Mouse (Mus musculus) CH12.LX (cell line): ENCODE results near the gene Gm43951. TPM values are rescaled to one million over a fixed set of nuclear protein-coding genes. Genes with fewer than 3 reads are reported as not detected.
A peak's percentile ranks its signal among the peaks of the same experiment; 100 is the strongest.

Experiments
- DNase-seq: peaks from one replicate; pipeline ENCODE4 v3.0.0-alpha.2; 2013; ENCODE audit errors: extremely low read depth
- H3K27ac ChIP-seq: 2 replicates; pipeline ENCODE4 v1.5.1; 2012; ENCODE audit warnings: low read depth, mild to moderate bottlenecking, control low read depth, moderate library complexity; ENCODE audit not compliant: insufficient read depth
- H3K27me3 ChIP-seq: replicated peaks from 2 replicates; pipeline ENCODE3; 2012; ENCODE audit warnings: inconsistent platforms
- H3K36me3 ChIP-seq, 2 experiments: replicated peaks in 1 of 2; 2 replicates each; pipeline versions ENCODE3 to v1.6.1; 2012; ENCODE audit warnings: inconsistent platforms in 1 of 2, low read length in 1 of 2, mild to moderate bottlenecking in 1 of 2, mixed read lengths in 1 of 2, moderate library complexity in 1 of 2; ENCODE audit not compliant: control insufficient read depth in 1 of 2, insufficient read depth in 1 of 2
- H3K4me1 ChIP-seq, 2 experiments: 2 replicates each; pipeline ENCODE4 v1.6.1; 2012; ENCODE audit warnings: inconsistent platforms in 1 of 2, moderate library complexity in 1 of 2; ENCODE audit not compliant: insufficient read depth in 2 of 2, control insufficient read depth in 1 of 2
- H3K4me2 ChIP-seq: 2 replicates; pipeline ENCODE4 v1.6.1; 2012; ENCODE audit warnings: low read depth, mild to moderate bottlenecking, control low read depth; ENCODE audit not compliant: poor library complexity, insufficient read depth, severe bottlenecking
- H3K4me3 ChIP-seq, 3 experiments: fragments of 150-350 bp in 1 of 3; sonication (generic) in 1 of 3; replicated peaks in 1 of 3; 2 replicates each; pipeline versions ENCODE3 to v1.5.1; 2011 to 2012; ENCODE audit warnings: low read depth in 2 of 3, low read length in 2 of 3, mild to moderate bottlenecking in 2 of 3, moderate library complexity in 2 of 3, control low read depth in 1 of 3, improper control_type of control experiment in 1 of 3, inconsistent platforms in 1 of 3, mixed read lengths in 1 of 3; ENCODE audit not compliant: poor library complexity in 1 of 3
- H3K79me2 ChIP-seq: replicated peaks from 2 replicates; pipeline ENCODE4 v1.6.1; 2012; ENCODE audit warnings: mild to moderate bottlenecking, moderate library complexity; ENCODE audit not compliant: control insufficient read depth, poor library complexity, insufficient read depth, severe bottlenecking; ENCODE audit errors: extremely low read depth
- H3K9ac ChIP-seq: 2 replicates; pipeline ENCODE4 v1.6.1; 2012; ENCODE audit warnings: low read depth, mild to moderate bottlenecking, control low read depth, moderate library complexity; ENCODE audit not compliant: insufficient read depth
- H3K9me3 ChIP-seq: replicated peaks from 2 replicates; pipeline ENCODE3; 2012; ENCODE audit warnings: low read length, inconsistent platforms, mixed read lengths
- BHLHE40 ChIP-seq: IDR thresholded peaks from 2 replicates; pipeline ENCODE4 v1.6.1; 2011; ENCODE audit warnings: mild to moderate bottlenecking, low read depth, low read length, improper control_type of control experiment
- CHD1 ChIP-seq: IDR thresholded peaks from 2 replicates; pipeline ENCODE4 v1.6.1; 2012; ENCODE audit warnings: low read depth, low read length, improper control_type of control experiment, inconsistent platforms
- CHD2 ChIP-seq: IDR thresholded peaks from 2 replicates; pipeline ENCODE4 v1.6.1; 2011; ENCODE audit warnings: low read length, improper control_type of control experiment
- E2F4 ChIP-seq: IDR thresholded peaks from 2 replicates; pipeline ENCODE4 v1.6.1; 2011; ENCODE audit warnings: low read depth, low read length, improper control_type of control experiment; ENCODE audit not compliant: insufficient replicate concordance
- ELF1 ChIP-seq: IDR thresholded peaks from 2 replicates; pipeline ENCODE4 v1.6.1; 2014; ENCODE audit warnings: low read depth, mild to moderate bottlenecking, inconsistent platforms, low read length, improper control_type of control experiment
- ETS1 ChIP-seq: conservative IDR thresholded peaks from 2 replicates; pipeline ENCODE4 v1.6.1; 2012; ENCODE audit warnings: low read depth, mild to moderate bottlenecking, inconsistent platforms, low read length, improper control_type of control experiment, moderate library complexity
- JUN ChIP-seq: IDR thresholded peaks from 2 replicates; pipeline ENCODE4 v1.6.1; 2011; ENCODE audit warnings: low read depth, mild to moderate bottlenecking, low read length, improper control_type of control experiment, moderate library complexity; ENCODE audit not compliant: insufficient read depth
- JUND ChIP-seq: conservative IDR thresholded peaks from 2 replicates; pipeline ENCODE4 v1.6.1; 2011; ENCODE audit warnings: low read depth, low read length, improper control_type of control experiment
- KAT2A ChIP-seq: IDR thresholded peaks from 2 replicates; pipeline ENCODE4 v1.6.1; 2012; ENCODE audit warnings: low read length, improper control_type of control experiment, inconsistent platforms; ENCODE audit not compliant: insufficient replicate concordance
- MAFK ChIP-seq: IDR thresholded peaks from 2 replicates; pipeline ENCODE4 v1.6.1; 2011; ENCODE audit warnings: low read length, improper control_type of control experiment; ENCODE audit not compliant: insufficient replicate concordance
- MAX ChIP-seq: IDR thresholded peaks from 2 replicates; pipeline ENCODE4 v1.6.1; 2011; ENCODE audit warnings: low read length, improper control_type of control experiment
- MXI1 ChIP-seq: IDR thresholded peaks from 2 replicates; pipeline ENCODE4 v1.6.1; 2011; ENCODE audit warnings: mild to moderate bottlenecking, low read depth, low read length, improper control_type of control experiment
- MYC ChIP-seq: IDR thresholded peaks from 2 replicates; pipeline ENCODE4 v1.6.1; 2011; ENCODE audit warnings: low read depth, mild to moderate bottlenecking, improper control_type of control experiment, low read length
- NELFE ChIP-seq: IDR thresholded peaks from 2 replicates; pipeline ENCODE4 v1.6.1; 2011; ENCODE audit warnings: low read depth, low read length, improper control_type of control experiment
- PAX5 ChIP-seq: IDR thresholded peaks from 2 replicates; pipeline ENCODE4 v1.6.1; 2012; ENCODE audit warnings: low read length, inconsistent platforms, mixed read lengths
- POLR2A ChIP-seq: IDR thresholded peaks from 2 replicates; pipeline ENCODE4 v1.6.1; 2011; ENCODE audit warnings: low read depth, mild to moderate bottlenecking, improper control_type of control experiment, low read length
- POLR2AphosphoS2 ChIP-seq: IDR thresholded peaks from 2 replicates; pipeline ENCODE4 v1.6.1; 2011; ENCODE audit warnings: low read depth, low read length, improper control_type of control experiment
- RAD21 ChIP-seq: IDR thresholded peaks from 2 replicates; pipeline ENCODE4 v1.6.1; 2011; ENCODE audit warnings: low read depth, mild to moderate bottlenecking, low read length, improper control_type of control experiment, moderate library complexity
- RCOR1 ChIP-seq: conservative IDR thresholded peaks from 2 replicates; pipeline ENCODE4 v1.6.1; 2012; ENCODE audit warnings: low read depth, mild to moderate bottlenecking, inconsistent platforms, low read length, improper control_type of control experiment
- SIN3A ChIP-seq: IDR thresholded peaks from 2 replicates; pipeline ENCODE4 v1.6.1; 2012; ENCODE audit warnings: low read length, improper control_type of control experiment, inconsistent platforms
- TCF12 ChIP-seq: IDR thresholded peaks from 2 replicates; pipeline ENCODE4 v1.6.1; 2014; ENCODE audit warnings: low read depth, mild to moderate bottlenecking, inconsistent platforms, low read length, improper control_type of control experiment
- UBTF ChIP-seq: IDR thresholded peaks from 2 replicates; pipeline ENCODE4 v1.6.1; 2012; ENCODE audit warnings: low read depth, mild to moderate bottlenecking, inconsistent platforms, low read length, improper control_type of control experiment, moderate library complexity
- USF1 ChIP-seq: IDR thresholded peaks from 2 replicates; pipeline ENCODE4 v1.6.1; 2014; ENCODE audit warnings: low read depth, mild to moderate bottlenecking, inconsistent platforms, low read length, improper control_type of control experiment
- ZC3H11A ChIP-seq: IDR thresholded peaks from 2 replicates; pipeline ENCODE4 v1.6.1; 2012; ENCODE audit warnings: low read depth, mild to moderate bottlenecking, inconsistent platforms, low read length, improper control_type of control experiment
- ZKSCAN1 ChIP-seq: IDR thresholded peaks from 2 replicates; pipeline ENCODE4 v1.6.1; 2012; ENCODE audit warnings: low read depth, inconsistent platforms, low read length, improper control_type of control experiment, borderline replicate concordance
- ZMIZ1 ChIP-seq: IDR thresholded peaks from 2 replicates; pipeline ENCODE4 v1.6.1; 2012; ENCODE audit warnings: low read depth, mild to moderate bottlenecking, inconsistent platforms, low read length, improper control_type of control experiment
- ZNF384 ChIP-seq: IDR thresholded peaks from 2 replicates; pipeline ENCODE4 v1.6.1; 2012; ENCODE audit warnings: low read depth, low read length, improper control_type of control experiment, inconsistent platforms
- dilution Hi-C: fragments of 300-500 bp; cut with MboI; formaldehyde crosslinking; loops from 2 replicates; pipeline ENCODE4 v1.14.3; 2020; ENCODE audit warnings: low sequenced_read_pairs; ENCODE audit not compliant: extremely low pct_unique_long_range_greater_than_20kb, extremely low pct_ligation_motif_present
- in situ Hi-C: fragments of 300-500 bp; cut with MboI; formaldehyde crosslinking; loops from 3 replicates; pipeline ENCODE4 v1.14.3; 2019; ENCODE audit warnings: low sequenced_read_pairs, low pct_ligation_motif_present, low pct_unique_long_range_greater_than_20kb, mixed read lengths
- polyA plus RNA-seq: library from polyadenylated mRNA; unstranded; fragments of >175 nt; gene quantifications from 2 replicates; pipeline ENCODE4 v1.2.1, GENCODE M21; 2012; ENCODE audit warnings: low read depth; ENCODE audit not compliant: insufficient read length
- total RNA-seq, 2 experiments: library from RNA; depleted of rRNA; stranded (reverse); fragments of 300-350 nt in 1 of 2; fragments of >200 nt in 1 of 2; gene quantifications; 2 replicates each; pipeline ENCODE4 v1.2.3; 2012 to 2014

Gm43951 gene
- total and polyA plus RNA-seq, 3 experiments = 0.39 to 0.47 TPM; not detected in 1

DNA sequence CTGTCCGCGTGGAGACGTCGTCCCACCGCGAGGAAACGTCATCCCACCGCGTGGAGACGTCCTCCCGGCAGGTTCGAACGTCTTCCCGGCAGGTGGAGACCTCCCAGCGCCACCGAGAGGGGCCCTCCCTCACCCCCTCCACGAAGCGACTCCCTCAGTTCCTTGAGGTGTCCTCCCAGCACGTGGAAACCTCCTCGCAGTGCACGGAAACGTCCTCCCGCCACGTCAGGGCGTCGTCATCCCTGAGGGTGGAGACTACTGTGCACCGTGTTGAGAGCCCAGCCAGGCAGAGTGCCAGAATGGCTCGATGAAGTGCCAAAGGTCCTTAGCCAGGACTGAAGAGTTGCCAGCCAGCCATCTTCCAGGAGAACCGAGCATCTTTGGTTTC, 8.8 kb upstream of the Gm43951 start, which contains the start of gene Med31:
Med31 (minus strand) TSS at position 183 of the 388 bp plus-strand sequence.
- Histone ChIP-seq H3K9me3 (no peaks in the 10 kb centered on the region), H3K36me3 (peaks cover 16 to 27% of the 10 kb centered on the region in 2 experiments), H3K4me2 (peak within 1 kb of the TSS; percentile 53), H3K79me2 (peaks cover 4% of the 10 kb centered on the region; the same call in 1 of the 2 replicates), H3K27me3 (no peaks in the 10 kb centered on the region), H3K4me1 (peaks cover 10 to 39% of the 10 kb centered on the region in 2 experiments), H3K27ac (peak within 1 kb of the TSS; percentile 22; the same call in 1 of the 2 replicates), H3K4me3 (peak within 1 kb of the TSS; percentile 70 to 99 (median 79)), H3K9ac (peak within 1 kb of the TSS; percentile 95)
- in situ Hi-C loops = loop anchor here (5.0 to 25.0 kb wide), 2 partner anchors 222 to 322 kb away; partner anchors contain the start of gene Ggt6
- dilution Hi-C loops = no loop called here
- TF ChIP-seq BHLHE40 (peak; percentile 65; the same call in 1 of the 2 replicates), E2F4 (no peak), MXI1 (no peak), ELF1 (peak; percentile 21; the same call in 1 of the 2 replicates), CHD2 (no peak; the same call in 1 of the 2 replicates), MAX (peak; percentile 84), ZMIZ1 (no peak), JUND (no peak), CHD1 (no peak), MYC (peak; percentile 74), NELFE (peak; percentile 12; the same call in 1 of the 2 replicates), UBTF (no peak), PAX5 (no peak), TCF12 (0 out of 2 replicates have a peak, but pooled peaks have one; percentile 23)
- DNase-seq = peak; percentile 31

DNA sequence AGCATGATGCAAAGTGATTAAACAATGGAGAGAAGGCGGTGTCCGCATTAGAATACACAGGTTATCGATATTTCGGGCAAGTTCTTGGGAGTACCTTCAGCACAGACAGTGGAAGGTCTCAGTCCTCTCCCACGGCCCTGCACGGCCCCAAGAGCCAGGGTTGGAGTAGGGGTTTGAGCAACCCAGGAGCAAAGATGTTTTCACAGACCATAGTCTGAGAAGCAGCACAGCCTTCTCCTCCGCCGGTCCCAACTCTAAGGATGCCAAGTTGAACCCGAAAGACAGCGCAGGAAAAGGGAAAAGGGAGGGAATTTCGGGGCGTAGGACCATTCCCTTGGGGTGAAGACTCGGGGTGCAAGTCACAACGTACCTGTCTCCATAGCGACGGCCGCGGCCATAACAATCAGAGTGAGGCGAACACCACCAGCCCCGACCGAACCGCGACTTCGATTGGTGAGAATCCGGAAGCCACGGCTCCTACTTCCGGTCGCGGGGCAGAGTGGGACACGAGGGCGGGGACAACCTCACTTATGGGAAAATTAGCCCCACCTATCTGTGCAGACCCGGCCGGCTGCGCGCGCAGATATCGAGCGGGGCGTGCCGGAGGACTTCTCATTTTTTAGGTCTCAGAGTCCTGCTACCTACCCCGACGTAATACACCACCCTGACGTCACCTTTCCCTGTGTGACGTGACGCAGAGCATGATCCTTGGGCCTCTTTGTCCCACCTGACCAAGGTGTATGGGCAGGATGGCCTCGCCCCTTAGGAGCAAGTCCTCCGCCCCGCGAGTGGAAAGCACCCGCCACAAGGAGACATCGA, 8.2 kb upstream of the Gm43951 start:
- peak; percentile 99 for DNase-seq
- Histone ChIP-seq H3K4me2 (peak overlapping the region; percentile 53), H3K27ac (peak overlapping the region; percentile 22; the same call in 1 of the 2 replicates), H3K4me3 (peak overlapping the region; percentile 70 to 99 (median 79)), H3K4me1 (peaks cover 10 to 39% of the 10 kb centered on the region in 2 experiments), H3K9ac (peak overlapping the region; percentile 95), H3K36me3 (peaks cover 18 to 33% of the 10 kb centered on the region in 2 experiments), H3K79me2 (peaks cover 4% of the 10 kb centered on the region; the same call in 1 of the 2 replicates), H3K27me3 (no peaks in the 10 kb centered on the region), H3K9me3 (no peaks in the 10 kb centered on the region)
- in situ Hi-C loops = loop anchor here (5.0 to 25.0 kb wide), 2 partner anchors 223 to 323 kb away; partner anchors contain the start of gene Ggt6
- dilution Hi-C loops = no loop called here
- TF ChIP-seq NELFE (peak; percentile 74), RAD21 (no peak), JUND (no peak), MAFK (no peak), ZC3H11A (no peak), BHLHE40 (no peak), RCOR1 (no peak), SIN3A (peak; percentile 96), PAX5 (no peak), JUN (peak; percentile 37; the same call in 1 of the 2 replicates), MYC (0 out of 2 replicates have a peak, but pooled peaks have one; percentile 85), ELF1 (peak; percentile 95), ETS1 (peak; percentile 25; the same call in 1 of the 2 replicates), KAT2A (0 out of 2 replicates have a peak, but pooled peaks have one; percentile 73), USF1 (peak; percentile 2; the same call in 1 of the 2 replicates), ZMIZ1 (peak; percentile 46; the same call in 1 of the 2 replicates), ZKSCAN1 (no peak), E2F4 (no peak), ZNF384 (no peak), POLR2AphosphoS2 (peak; percentile 11; the same call in 1 of the 2 replicates), CHD2 (no peak), UBTF (no peak), POLR2A (peak; percentile 88)
